Mouse (Mus musculus): ENCODE measurements around the gene Zfp942.

Zfp942 gene

GRCm38 (mm10) chr17:21962107-21962907, at the start of gene Zfp942, which contains the start of gene Zfp943:
Zfp942 (minus strand) TSS chr17:21962464.
Zfp943 (plus strand) TSS chr17:21962552.
- peak; percentile 63 for DNase-seq (ENCODE audit: low spot score)

- no peak for DNase-seq (ENCODE audit: low spot score)
Observed at GRCm38 (mm10) chr17:21963302-21963701, 1.0 kb upstream of the Zfp942 start.

- peak; percentile 41 for DNase-seq (ENCODE audit: low spot score)
Observed at GRCm38 (mm10) chr17:21909456-21910052, 52.7 kb downstream of the Zfp942 start, which contains the start of gene Zfp995. Zfp995 (minus strand) TSS chr17:21909926.

- DNase-seq (ENCODE audit: low spot score) = no peak
Observed at GRCm38 (mm10) chr17:21909039-21909438, 53.2 kb downstream of the Zfp942 start.

Data from ovary, postnatal 14 days (tissue).